Mouse (Mus musculus): ENCODE measurements around the gene Hdlbp.

DNA sequence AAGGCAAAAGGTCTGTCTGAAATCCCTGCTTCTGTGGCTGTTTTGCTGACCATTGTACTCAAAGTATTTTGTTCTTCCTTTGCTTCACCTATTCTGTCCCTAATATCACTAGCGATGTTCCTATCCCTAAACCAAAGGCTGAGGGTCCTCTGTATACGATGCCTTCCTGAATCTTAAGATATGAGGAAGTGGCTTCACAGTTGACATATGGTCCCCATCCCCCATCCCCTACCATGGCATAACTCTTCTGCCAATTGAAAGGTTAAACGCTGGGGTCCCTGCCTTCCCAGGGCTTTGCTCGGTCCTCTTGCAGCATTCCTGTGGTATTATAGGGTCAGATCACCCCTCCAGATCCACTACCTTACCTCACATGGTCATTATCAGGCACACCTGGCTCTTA lies 75.2 kb downstream of the Hdlbp start:
- TF ChIP-seq CTCF (IDR thresholded peaks at IDR 0.05; ENCODE audit: insufficient read depth, low read depth, low read length) = no peak
- TF ChIP-seq POLR2A (IDR thresholded peaks at IDR 0.05; ENCODE audit: insufficient read depth, low read depth, low read length) = no peak
